Mouse (Mus musculus) CH12.LX (cell line): ENCODE measurements around the gene Bpifa5. TPM values are rescaled to one million over a fixed set of nuclear protein-coding genes. Genes with fewer than 3 reads are reported as not detected.

Experiments used
- DNase-seq: peaks from one replicate; pipeline ENCODE4 v3.0.0-alpha.2; 2013; ENCODE audit errors: extremely low read depth
- H3K27ac ChIP-seq: 2 replicates; pipeline ENCODE4 v1.5.1; 2012; ENCODE audit warnings: low read depth, mild to moderate bottlenecking, control low read depth, moderate library complexity; ENCODE audit not compliant: insufficient read depth
- H3K27me3 ChIP-seq: replicated peaks from 2 replicates; pipeline ENCODE3; 2012; ENCODE audit warnings: inconsistent platforms
- H3K36me3 ChIP-seq, 2 experiments: replicated peaks in 1 of 2; 2 replicates each; pipeline versions ENCODE3 to v1.6.1; 2012; ENCODE audit warnings: inconsistent platforms in 1 of 2, low read length in 1 of 2, mild to moderate bottlenecking in 1 of 2, mixed read lengths in 1 of 2, moderate library complexity in 1 of 2; ENCODE audit not compliant: control insufficient read depth in 1 of 2, insufficient read depth in 1 of 2
- H3K4me1 ChIP-seq, 2 experiments: 2 replicates each; pipeline ENCODE4 v1.6.1; 2012; ENCODE audit warnings: inconsistent platforms in 1 of 2, moderate library complexity in 1 of 2; ENCODE audit not compliant: insufficient read depth in 2 of 2, control insufficient read depth in 1 of 2
- H3K4me2 ChIP-seq: 2 replicates; pipeline ENCODE4 v1.6.1; 2012; ENCODE audit warnings: low read depth, mild to moderate bottlenecking, control low read depth; ENCODE audit not compliant: poor library complexity, insufficient read depth, severe bottlenecking
- H3K4me3 ChIP-seq, 3 experiments: fragments of 150-350 bp in 1 of 3; sonication (generic) in 1 of 3; replicated peaks in 1 of 3; 2 replicates each; pipeline versions ENCODE3 to v1.5.1; 2011 to 2012; ENCODE audit warnings: low read depth in 2 of 3, low read length in 2 of 3, mild to moderate bottlenecking in 2 of 3, moderate library complexity in 2 of 3, control low read depth in 1 of 3, improper control_type of control experiment in 1 of 3, inconsistent platforms in 1 of 3, mixed read lengths in 1 of 3; ENCODE audit not compliant: poor library complexity in 1 of 3
- H3K79me2 ChIP-seq: replicated peaks from 2 replicates; pipeline ENCODE4 v1.6.1; 2012; ENCODE audit warnings: mild to moderate bottlenecking, moderate library complexity; ENCODE audit not compliant: control insufficient read depth, poor library complexity, insufficient read depth, severe bottlenecking; ENCODE audit errors: extremely low read depth
- H3K9ac ChIP-seq: 2 replicates; pipeline ENCODE4 v1.6.1; 2012; ENCODE audit warnings: low read depth, mild to moderate bottlenecking, control low read depth, moderate library complexity; ENCODE audit not compliant: insufficient read depth
- H3K9me3 ChIP-seq: replicated peaks from 2 replicates; pipeline ENCODE3; 2012; ENCODE audit warnings: low read length, inconsistent platforms, mixed read lengths
- CHD2 ChIP-seq: IDR thresholded peaks from 2 replicates; pipeline ENCODE4 v1.6.1; 2011; ENCODE audit warnings: low read length, improper control_type of control experiment
- CTCF ChIP-seq, 2 experiments: IDR thresholded peaks in 1 of 2; conservative IDR thresholded peaks in 1 of 2; 2 replicates each; pipeline ENCODE4 v1.5.1; 2011 to 2012; ENCODE audit warnings: low read depth in 2 of 2, low read length in 2 of 2, improper control_type of control experiment in 1 of 2, inconsistent platforms in 1 of 2, mild to moderate bottlenecking in 1 of 2, moderate library complexity in 1 of 2
- E2F4 ChIP-seq: IDR thresholded peaks from 2 replicates; pipeline ENCODE4 v1.6.1; 2011; ENCODE audit warnings: low read depth, low read length, improper control_type of control experiment; ENCODE audit not compliant: insufficient replicate concordance
- EP300 ChIP-seq: IDR thresholded peaks from 2 replicates; pipeline ENCODE4 v1.6.1; 2011; ENCODE audit warnings: low read length, improper control_type of control experiment
- ETS1 ChIP-seq: conservative IDR thresholded peaks from 2 replicates; pipeline ENCODE4 v1.6.1; 2012; ENCODE audit warnings: low read depth, mild to moderate bottlenecking, inconsistent platforms, low read length, improper control_type of control experiment, moderate library complexity
- GABPA ChIP-seq: IDR thresholded peaks from 2 replicates; pipeline ENCODE4 v1.6.1; 2012; ENCODE audit warnings: low read depth, low read length, improper control_type of control experiment, inconsistent platforms; ENCODE audit not compliant: insufficient replicate concordance
- HCFC1 ChIP-seq: IDR thresholded peaks from 2 replicates; pipeline ENCODE4 v1.6.1; 2012; ENCODE audit warnings: low read depth, mild to moderate bottlenecking, inconsistent platforms, low read length, improper control_type of control experiment
- IRF4 ChIP-seq: IDR thresholded peaks from 2 replicates; pipeline ENCODE4 v1.6.1; 2014; ENCODE audit warnings: low read depth, mild to moderate bottlenecking, inconsistent platforms, low read length, improper control_type of control experiment
- JUN ChIP-seq: IDR thresholded peaks from 2 replicates; pipeline ENCODE4 v1.6.1; 2011; ENCODE audit warnings: low read depth, mild to moderate bottlenecking, low read length, improper control_type of control experiment, moderate library complexity; ENCODE audit not compliant: insufficient read depth
- JUND ChIP-seq: conservative IDR thresholded peaks from 2 replicates; pipeline ENCODE4 v1.6.1; 2011; ENCODE audit warnings: low read depth, low read length, improper control_type of control experiment
- KAT2A ChIP-seq: IDR thresholded peaks from 2 replicates; pipeline ENCODE4 v1.6.1; 2012; ENCODE audit warnings: low read length, improper control_type of control experiment, inconsistent platforms; ENCODE audit not compliant: insufficient replicate concordance
- MAFK ChIP-seq: IDR thresholded peaks from 2 replicates; pipeline ENCODE4 v1.6.1; 2011; ENCODE audit warnings: low read length, improper control_type of control experiment; ENCODE audit not compliant: insufficient replicate concordance
- MAX ChIP-seq: IDR thresholded peaks from 2 replicates; pipeline ENCODE4 v1.6.1; 2011; ENCODE audit warnings: low read length, improper control_type of control experiment
- MAZ ChIP-seq: IDR thresholded peaks from 2 replicates; pipeline ENCODE4 v1.6.1; 2012; ENCODE audit warnings: low read depth, mild to moderate bottlenecking, inconsistent platforms, low read length, improper control_type of control experiment, moderate library complexity
- MEF2A ChIP-seq: IDR thresholded peaks from 2 replicates; pipeline ENCODE4 v1.6.1; 2014; ENCODE audit warnings: low read depth, mild to moderate bottlenecking, inconsistent platforms, low read length, improper control_type of control experiment, borderline replicate concordance
- MXI1 ChIP-seq: IDR thresholded peaks from 2 replicates; pipeline ENCODE4 v1.6.1; 2011; ENCODE audit warnings: mild to moderate bottlenecking, low read depth, low read length, improper control_type of control experiment
- NRF1 ChIP-seq: IDR thresholded peaks from 2 replicates; pipeline ENCODE4 v1.6.1; 2014; ENCODE audit warnings: low read depth, mild to moderate bottlenecking, inconsistent platforms, low read length, improper control_type of control experiment, moderate library complexity
- PAX5 ChIP-seq: IDR thresholded peaks from 2 replicates; pipeline ENCODE4 v1.6.1; 2012; ENCODE audit warnings: low read length, inconsistent platforms, mixed read lengths
- POLR2A ChIP-seq: IDR thresholded peaks from 2 replicates; pipeline ENCODE4 v1.6.1; 2011; ENCODE audit warnings: low read depth, mild to moderate bottlenecking, improper control_type of control experiment, low read length
- TBP ChIP-seq: conservative IDR thresholded peaks from 2 replicates; pipeline ENCODE4 v1.6.1; 2011; ENCODE audit warnings: low read depth, low read length, improper control_type of control experiment
- TCF12 ChIP-seq: IDR thresholded peaks from 2 replicates; pipeline ENCODE4 v1.6.1; 2014; ENCODE audit warnings: low read depth, mild to moderate bottlenecking, inconsistent platforms, low read length, improper control_type of control experiment
- USF1 ChIP-seq: IDR thresholded peaks from 2 replicates; pipeline ENCODE4 v1.6.1; 2014; ENCODE audit warnings: low read depth, mild to moderate bottlenecking, inconsistent platforms, low read length, improper control_type of control experiment
- USF2 ChIP-seq: conservative IDR thresholded peaks from 2 replicates; pipeline ENCODE4 v1.6.1; 2011; ENCODE audit warnings: low read depth, low read length, improper control_type of control experiment
- ZKSCAN1 ChIP-seq: IDR thresholded peaks from 2 replicates; pipeline ENCODE4 v1.6.1; 2012; ENCODE audit warnings: low read depth, inconsistent platforms, low read length, improper control_type of control experiment, borderline replicate concordance
- ZNF384 ChIP-seq: IDR thresholded peaks from 2 replicates; pipeline ENCODE4 v1.6.1; 2012; ENCODE audit warnings: low read depth, low read length, improper control_type of control experiment, inconsistent platforms
- dilution Hi-C: fragments of 300-500 bp; cut with MboI; formaldehyde crosslinking; loops from 2 replicates; pipeline ENCODE4 v1.14.3; 2020; ENCODE audit warnings: low sequenced_read_pairs; ENCODE audit not compliant: extremely low pct_unique_long_range_greater_than_20kb, extremely low pct_ligation_motif_present
- in situ Hi-C: fragments of 300-500 bp; cut with MboI; formaldehyde crosslinking; loops from 3 replicates; pipeline ENCODE4 v1.14.3; 2019; ENCODE audit warnings: low sequenced_read_pairs, low pct_ligation_motif_present, low pct_unique_long_range_greater_than_20kb, mixed read lengths
- polyA plus RNA-seq: library from polyadenylated mRNA; unstranded; fragments of >175 nt; gene quantifications from 2 replicates; pipeline ENCODE4 v1.2.1, GENCODE M21; 2012; ENCODE audit warnings: low read depth; ENCODE audit not compliant: insufficient read length
- total RNA-seq, 2 experiments: library from RNA; depleted of rRNA; stranded (reverse); fragments of 300-350 nt in 1 of 2; fragments of >200 nt in 1 of 2; gene quantifications; 2 replicates each; pipeline ENCODE4 v1.2.3; 2012 to 2014

The Bpifa5 gene
- total and polyA plus RNA-seq, 3 experiments = not detected

DNA sequence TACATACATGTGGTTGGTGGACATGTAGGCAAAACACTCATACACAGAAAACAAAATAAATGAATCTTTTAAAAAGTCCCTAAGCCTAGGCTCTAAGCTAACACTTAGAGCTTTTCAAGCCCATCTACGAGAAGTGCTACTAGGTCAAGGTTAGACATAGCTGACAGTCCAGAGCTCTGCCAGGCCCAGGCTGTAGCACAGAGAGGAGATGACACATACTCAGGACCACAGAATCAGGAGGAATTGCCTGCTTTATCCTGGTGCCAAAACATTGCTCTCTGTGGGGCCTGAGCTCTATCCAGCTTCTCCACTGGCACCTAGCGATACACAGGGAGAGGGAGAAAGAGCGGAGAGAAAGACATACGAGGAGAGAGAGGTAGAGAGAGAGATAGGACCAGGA, 30.7 kb downstream of the Bpifa5 start:
- Histone ChIP-seq H3K9me3 (no peaks in the 10 kb centered on the region), H3K36me3 (no peaks in the 10 kb centered on the region), H3K4me1 (no peaks in the 10 kb centered on the region), H3K79me2 (no peaks in the 10 kb centered on the region), H3K27ac (no peak overlapping the region), H3K9ac (no peak overlapping the region)
- in situ Hi-C loops (no loop called here), dilution Hi-C loops (no loop called here)
- no peak for DNase-seq
- no peak for TF ChIP-seq ETS1
- TF ChIP-seq IRF4 = no peak
- no peak for TF ChIP-seq MAFK
- no peak for TF ChIP-seq EP300
- TF ChIP-seq TBP = no peak
- TF ChIP-seq JUN = no peak
- TF ChIP-seq MEF2A = no peak
- TF ChIP-seq POLR2A = no peak
- TF ChIP-seq, all 38 proteins: peak for 0
- H3K4me2 ChIP-seq = no peak overlapping the region
- H3K27me3 ChIP-seq = peaks cover 90% of the 10 kb centered on the region
- no peak overlapping the region for H3K4me3 ChIP-seq

DNA sequence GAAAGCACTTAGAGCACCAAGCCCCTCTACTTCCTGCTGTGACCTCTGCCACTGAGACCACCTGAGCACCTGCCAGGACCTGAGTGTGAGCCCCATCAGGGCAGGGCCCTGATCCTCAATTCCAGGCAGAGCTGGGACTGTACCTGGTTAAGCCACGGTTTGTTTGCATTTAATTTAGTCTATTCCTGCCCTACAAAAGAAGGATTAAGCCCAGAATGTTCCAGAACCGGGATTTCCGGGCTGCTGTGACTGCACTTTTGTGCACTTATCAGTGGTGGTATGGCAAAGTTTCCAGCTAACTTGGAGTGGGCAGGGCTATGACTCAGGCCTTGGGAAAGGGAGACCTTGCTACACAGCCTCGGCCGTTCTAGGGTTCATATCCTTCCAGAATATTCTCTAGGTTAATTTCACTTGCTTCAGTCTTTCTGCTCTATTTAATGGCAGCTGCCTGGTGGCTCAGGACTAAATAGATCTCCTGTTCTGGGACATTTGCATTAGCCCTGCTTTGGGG, 31.6 kb downstream of the Bpifa5 start:
- Histone ChIP-seq H3K36me3 (no peaks in the 10 kb centered on the region), H3K27ac (no peak overlapping the region), H3K4me2 (no peak overlapping the region), H3K27me3 (peaks cover 92% of the 10 kb centered on the region), H3K9ac (no peak overlapping the region), H3K4me3 (no peak overlapping the region)
- no peak for DNase-seq
- dilution Hi-C loops = no loop called here
- TF ChIP-seq MAZ (no peak), PAX5 (no peak), MAFK (no peak), MAX (no peak), KAT2A (no peak), CHD2 (no peak)
- TF ChIP-seq, all 38 proteins: peak for 0
- no peaks in the 10 kb centered on the region for H3K9me3 ChIP-seq
- H3K4me1 ChIP-seq = no peaks in the 10 kb centered on the region
- H3K79me2 ChIP-seq = no peaks in the 10 kb centered on the region
- in situ Hi-C loops = no loop called here

DNA sequence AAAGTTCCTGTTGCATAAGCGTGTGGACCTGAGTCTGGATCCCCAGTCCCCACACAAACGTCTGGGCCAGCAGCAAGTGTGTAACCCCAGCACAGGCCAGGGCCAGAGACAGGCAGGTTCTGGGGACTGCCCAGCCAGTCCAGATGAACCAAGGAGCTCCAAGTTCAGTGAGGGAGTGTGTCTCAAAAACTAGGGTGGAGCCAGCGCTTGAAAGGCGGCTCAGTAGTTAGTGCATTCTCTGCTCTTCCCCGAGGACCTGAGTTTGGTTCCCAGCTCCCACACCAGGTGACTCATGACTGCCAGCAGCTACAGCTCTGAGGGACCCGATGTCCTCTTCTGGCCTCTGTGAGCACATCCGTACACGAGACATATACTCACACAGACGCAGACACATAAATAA, 34.6 kb downstream of the Bpifa5 start:
- DNase-seq = no peak
- no peaks in the 10 kb centered on the region for H3K4me1 ChIP-seq
- no peaks in the 10 kb centered on the region for H3K9me3 ChIP-seq
- H3K9ac ChIP-seq = no peak overlapping the region
- in situ Hi-C loops (no loop called here), dilution Hi-C loops (no loop called here)
- no peaks in the 10 kb centered on the region for H3K36me3 ChIP-seq
- H3K4me3 ChIP-seq = no peak overlapping the region
- H3K27me3 ChIP-seq = peaks cover 95% of the 10 kb centered on the region
- TF ChIP-seq HCFC1 (no peak), MXI1 (no peak), ZNF384 (no peak), NRF1 (no peak), USF2 (no peak), ETS1 (no peak), E2F4 (no peak), EP300 (no peak), POLR2A (no peak), TBP (no peak), USF1 (no peak), CTCF (conservative IDR thresholded peaks at IDR 0.05 in 1 of 2, IDR thresholded peaks at IDR 0.05 in 1 of 2; ENCODE audit: low read depth in 2 of 2, low read length in 2 of 2) (no peak), GABPA (no peak), ZKSCAN1 (no peak), KAT2A (no peak), JUND (no peak), PAX5 (no peak), TCF12 (no peak)
- H3K79me2 ChIP-seq = no peaks in the 10 kb centered on the region
- H3K27ac ChIP-seq = no peak overlapping the region
- no peak overlapping the region for H3K4me2 ChIP-seq
